Comparison of ENCODE assay signal across 22 mouse cellular contexts in the genomic region with DNA sequence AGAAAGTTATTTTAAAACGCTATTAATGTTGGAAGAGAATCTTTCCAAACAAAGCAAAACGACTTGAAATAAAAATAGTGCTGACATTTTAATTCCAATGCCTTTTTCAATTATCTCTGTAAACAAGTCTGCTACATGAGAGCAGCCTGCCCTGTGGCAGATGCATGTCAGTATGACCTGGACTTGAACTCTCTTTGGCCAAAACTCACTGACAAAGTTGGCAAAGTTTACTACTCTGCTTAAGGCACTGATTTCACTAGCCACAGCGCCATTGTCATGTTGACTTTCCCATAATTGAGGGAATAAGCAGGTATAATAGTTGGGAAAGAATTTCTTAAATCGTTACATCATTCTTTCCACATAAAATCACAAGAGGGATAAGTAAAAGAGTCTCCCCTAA. TPM values are rescaled to one million over a fixed set of nuclear protein-coding genes. Genes with fewer than 3 reads are reported as not detected.
DNase-seq lines count a peak whose midpoint lies in the region; ATAC-seq and TF ChIP-seq lines count a peak whose summit lies in the region.
"Had no signal": no experiment of that assay in that cellular context is flagged by ENCODE, and none has a peak within 500 bp of the region (broad histone marks: within the 10 kb centered on the region; RNA-seq: fewer than 3 reads in every experiment).

No protein-coding gene starts in this region.

- H3K4me1 ChIP-seq in lung, embryonic 14.5 days (ENCODE audit: insufficient read depth), result peaks cover 6% of the 10 kb centered on the region

- H3K4me3 ChIP-seq in lung, embryonic 14.5 days (ENCODE audit: low read depth, low read length), result no peak overlapping the region
- H3K4me3 ChIP-seq: embryonic facial prominence, embryonic 15.5 days; erythroblast, embryonic 14.5 days; forebrain, embryonic 15.5 days; heart, embryonic 15.5 days; hindbrain, embryonic 13.5 days had no signal

- no peak overlapping the region for H3K9ac ChIP-seq in lung, embryonic 14.5 days
- H3K9ac ChIP-seq: embryonic facial prominence, embryonic 15.5 days; forebrain, embryonic 15.5 days; heart, embryonic 15.5 days; hindbrain, embryonic 13.5 days had no signal

- TF ChIP-seq CTCF in lung, embryonic 14.5 days (IDR thresholded peaks at IDR 0.05; ENCODE audit: low read depth), result no peak

- no peak overlapping the region for H3K27ac ChIP-seq in lung, embryonic 14.5 days (ENCODE audit: low read depth)
- H3K27ac ChIP-seq: embryonic facial prominence, embryonic 15.5 days; forebrain, embryonic 15.5 days; heart, embryonic 15.5 days; hindbrain, embryonic 13.5 days; hindbrain, postnatal 0 days had no signal

- ATAC-seq in lung, embryonic 14.5 days (ENCODE audit: insufficient read depth), result no peak
- ATAC-seq: forebrain, embryonic 15.5 days; hindbrain, postnatal 0 days had no signal

- DNase-seq in heart, adult 11 months, result peak; percentile 36
- no peak for DNase-seq in heart, adult 8-10 months (ENCODE audit: low spot score)
- DNase-seq in lung, embryonic 14.5 days, result peak; percentile 56
- DNase-seq in lung, postnatal 10 days, result no peak
- DNase-seq in 3T3-L1 (ENCODE audit: low read depth, low spot score), result peak; percentile 12
- peak; percentile 50 for DNase-seq in adipocyte (ENCODE audit: low spot score)
- no peak for DNase-seq in cerebellum, adult 11 months
- DNase-seq: adrenal gland, postnatal 10 days; cerebellum, adult 11-12 months; cerebellum, adult 9-11 months; cerebellum, postnatal 36 days; gastrocnemius, postnatal 36 days; heart, adult 18-20 months; heart, postnatal 14 days had no signal

- no peak overlapping the region for H3K4me2 ChIP-seq in lung, embryonic 14.5 days
- H3K4me2 ChIP-seq: embryonic facial prominence, embryonic 15.5 days; forebrain, embryonic 15.5 days; heart, embryonic 11.5 days; heart, embryonic 15.5 days; hindbrain, embryonic 13.5 days had no signal

- no peaks in the 10 kb centered on the region for H3K36me3 ChIP-seq in lung, embryonic 14.5 days (ENCODE audit: insufficient read depth)
- H3K36me3 ChIP-seq: embryonic facial prominence, embryonic 15.5 days; forebrain, embryonic 15.5 days; heart, embryonic 15.5 days; hindbrain, embryonic 13.5 days had no signal

- WGBS in lung, embryonic 14.5 days, result 53% methylated on average over 4 of the region's 4 CpGs

- H3K27me3 ChIP-seq in lung, embryonic 14.5 days (ENCODE audit: insufficient read depth, low read length), result no peaks in the 10 kb centered on the region
- H3K27me3 ChIP-seq: embryonic facial prominence, embryonic 15.5 days; forebrain, embryonic 15.5 days; heart, embryonic 15.5 days; hindbrain, embryonic 13.5 days had no signal

- no peaks in the 10 kb centered on the region for H3K9me3 ChIP-seq in lung, embryonic 14.5 days (ENCODE audit: low read depth, low read length)
- H3K9me3 ChIP-seq: embryonic facial prominence, embryonic 15.5 days; forebrain, embryonic 15.5 days; heart, embryonic 15.5 days; hindbrain, embryonic 13.5 days had no signal

RNA-seq across cellular contexts. Expression of gene Ctr9, which starts 7.9 kb away (rescaled TPM):
- 10 to 100 TPM; 11.3 to 18.2 (median 12.9) TPM for total RNA-seq in heart, adult 8-10 months (2022)
- polyA plus RNA-seq in lung, embryonic 14.5 days (2014; fragmentation: Nextera tagmentation; extraction: Ambion mirVana), result 65.2 and 68.8 TPM in 2 replicates

RNA-seq across cellular contexts. Expression of gene Mrvi1, which starts 38.6 kb away (rescaled TPM):
- 10 to 100 TPM; 12.7 to 15.6 (median 14.4) TPM for total RNA-seq in heart, adult 8-10 months (2022)
- polyA plus RNA-seq in lung, embryonic 14.5 days (2014; fragmentation: Nextera tagmentation; extraction: Ambion mirVana), result 15.2 and 15.8 TPM in 2 replicates
- total RNA-seq: CH12.LX had no signal

Comparison
In these comparisons a context has a peak if more than half of its experiments do, and no peak if none do; other contexts are left out.
1. DNase-seq: peak in heart, adult 11 months (single experiment), lung, embryonic 14.5 days (single experiment), 3T3-L1 (single experiment) and adipocyte (single experiment); none in heart, adult 8-10 months (single experiment), lung, postnatal 10 days (single experiment) and cerebellum, adult 11 months (single experiment).